Mouse (Mus musculus): Measurements from ENCODE around the gene Sec11a.

DNA sequence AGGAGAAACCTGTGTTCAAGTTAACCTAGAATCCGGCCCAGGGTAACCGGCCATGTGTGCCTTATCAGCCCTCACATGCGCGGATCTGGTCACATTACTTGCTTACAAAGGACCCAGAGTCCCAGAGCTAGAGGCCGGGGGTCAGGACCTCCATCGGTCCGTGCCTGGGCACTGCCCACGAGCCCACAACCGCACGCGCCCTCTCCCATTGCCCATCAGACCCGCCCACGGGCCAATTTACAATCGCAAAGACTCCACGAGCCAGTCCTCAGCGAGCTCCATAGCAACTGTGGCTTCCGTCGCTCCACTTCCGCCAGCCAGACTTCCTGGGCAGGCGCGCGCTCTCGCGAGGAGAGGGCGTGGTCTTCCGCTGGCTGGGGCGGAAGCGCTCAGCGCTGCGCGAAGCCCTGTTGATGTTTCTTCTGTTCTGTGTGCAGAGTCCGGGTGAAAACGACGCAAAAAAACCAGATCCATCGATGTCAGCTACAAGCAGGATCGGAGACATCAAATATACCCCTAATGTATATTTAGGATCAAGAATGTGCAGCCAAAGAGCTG is 46.6 kb downstream of the Sec11a start, which contains the start of gene Wdr73:
- TF ChIP-seq CTCF (IDR thresholded peaks at IDR 0.05; ENCODE audit: borderline replicate concordance, control insufficient read depth, extremely low read depth, insufficient read depth, low read length, poor library complexity) (peak; percentile 52; the same call in 1 of the 2 replicates), POLR2A (IDR thresholded peaks at IDR 0.05; ENCODE audit: control insufficient read depth, extremely low read depth, insufficient read depth, low read length, poor library complexity) (peak; percentile 94)

Data from thymus, adult 2 months (tissue).